Mouse (Mus musculus) lung, postnatal 25 days (tissue): ENCODE data around the gene Mphosph9.
A peak's percentile ranks its signal among the peaks of the same experiment; 100 is the strongest.

Experiments used
- DNase-seq: peaks from one replicate; pipeline ENCODE4 v3.0.0; 2022; ENCODE audit warnings: low spot score

Mphosph9 gene

DNA sequence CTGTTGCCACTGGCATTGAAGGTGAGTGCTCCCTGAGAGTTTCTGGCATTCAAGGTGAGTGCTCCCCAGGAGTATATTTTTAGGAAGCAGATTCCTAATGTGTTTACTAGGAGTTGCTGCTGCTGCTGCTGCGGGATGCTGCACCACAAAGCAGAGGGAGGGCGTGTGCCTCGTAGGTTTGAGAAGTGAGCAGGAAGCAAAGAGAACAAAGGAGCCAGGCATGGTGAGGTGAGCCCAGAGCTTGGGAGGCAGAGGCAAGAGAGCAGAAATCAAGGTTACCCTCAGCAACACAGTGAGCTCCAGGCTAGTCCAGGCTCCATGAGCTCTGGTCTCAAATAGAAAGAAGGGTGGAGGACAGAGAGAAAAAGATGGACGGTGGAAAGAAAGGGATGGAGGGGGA is 64.5 kb downstream of the Mphosph9 start:
- DNase-seq: no peak

DNA sequence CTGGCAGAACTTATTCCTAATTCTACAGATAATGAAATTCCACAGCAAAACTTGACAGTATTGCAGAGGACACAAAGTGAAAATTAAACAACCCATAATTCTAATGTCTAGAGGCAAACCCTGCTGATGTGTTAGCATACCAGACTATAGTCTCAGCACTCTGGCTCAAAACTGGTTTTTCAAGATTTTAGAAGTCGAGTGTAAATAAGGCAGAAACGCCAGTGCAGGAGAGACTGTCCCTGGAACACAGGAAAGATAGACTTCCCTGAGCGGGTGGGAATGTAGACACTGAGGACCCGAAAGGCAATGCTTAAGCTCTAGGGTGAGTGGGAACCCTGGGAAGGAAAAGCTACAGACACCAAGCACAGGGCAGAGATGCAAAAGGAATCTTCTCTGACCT is 65.7 kb downstream of the Mphosph9 start:
- DNase-seq: no peak

DNA sequence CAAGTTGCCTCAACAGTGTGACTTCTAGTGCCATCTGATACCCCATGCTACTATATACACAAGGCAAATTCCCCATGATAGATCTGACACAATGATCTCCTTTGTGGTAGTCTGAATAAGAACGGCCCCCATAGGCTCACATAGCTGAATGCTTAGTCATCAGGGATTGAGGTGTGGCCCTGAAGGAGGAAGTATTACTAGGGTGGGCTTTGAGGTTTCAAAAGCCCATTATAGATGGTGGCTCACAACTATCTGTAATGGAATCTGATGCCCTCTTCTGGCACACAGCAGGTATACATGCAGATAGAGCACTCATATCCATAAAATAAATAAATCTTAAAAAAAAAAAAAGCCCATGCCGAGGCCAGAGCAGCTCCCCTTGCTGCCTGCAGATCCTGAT is 68.6 kb downstream of the Mphosph9 start:
- no peak for DNase-seq

DNA sequence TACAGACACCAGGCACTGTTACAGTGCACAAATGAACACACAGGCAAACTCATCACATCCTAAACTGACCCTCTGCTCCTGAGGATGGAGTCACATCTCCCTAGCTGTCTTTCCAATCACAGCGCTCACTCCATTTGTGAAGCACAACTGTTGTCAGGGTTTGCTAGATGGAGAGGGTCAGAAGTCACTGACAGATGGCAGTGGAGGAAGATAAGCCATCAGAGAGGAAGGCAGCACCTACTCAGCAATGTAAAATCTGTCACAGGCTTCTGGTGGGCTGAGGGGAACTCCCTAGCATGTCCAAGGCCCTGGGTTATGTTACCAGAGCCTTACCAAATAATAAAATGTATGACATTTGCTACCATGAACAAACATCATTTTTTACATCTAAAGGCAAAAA is 69.7 kb downstream of the Mphosph9 start:
- no peak for DNase-seq

DNA sequence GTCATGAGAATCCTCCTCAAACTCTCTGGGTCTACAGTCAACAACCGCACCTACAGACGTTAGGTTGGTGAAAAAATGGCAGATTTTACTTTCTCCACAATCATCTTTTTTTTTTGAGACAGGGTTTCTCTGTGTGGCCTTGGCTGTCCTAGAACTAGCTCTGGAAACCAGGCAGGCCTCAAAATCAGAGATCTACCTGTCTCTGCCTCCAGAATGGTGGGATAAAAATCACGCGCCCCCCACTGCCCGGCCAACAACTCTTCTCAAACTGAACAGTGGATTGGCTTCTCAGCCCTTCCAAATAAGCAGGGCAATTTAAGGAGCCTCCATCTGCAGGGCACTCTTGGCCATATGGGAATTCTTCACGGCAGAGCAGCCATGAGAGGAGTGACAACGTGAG is 72.6 kb downstream of the Mphosph9 start:
- DNase-seq: no peak

DNA sequence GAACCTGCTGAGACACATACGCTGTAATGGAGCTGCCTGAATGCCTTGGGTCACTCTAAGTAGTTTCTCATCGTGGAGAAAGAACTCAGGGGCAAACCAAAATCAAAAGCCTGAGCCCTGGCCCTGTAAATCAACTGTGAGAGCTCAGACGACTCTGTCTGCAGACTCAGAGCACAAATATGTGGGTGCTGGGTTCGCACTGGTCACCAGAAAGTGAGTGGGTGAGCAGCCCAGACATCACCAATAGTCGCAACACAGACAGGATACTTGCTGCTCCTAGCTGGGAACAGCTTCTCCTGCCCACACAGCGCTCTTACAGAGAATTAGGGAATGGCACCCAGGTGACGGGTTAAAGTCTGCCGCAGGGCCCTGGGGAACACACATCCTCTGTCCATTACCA is 74.2 kb downstream of the Mphosph9 start:
- DNase-seq: no peak

DNA sequence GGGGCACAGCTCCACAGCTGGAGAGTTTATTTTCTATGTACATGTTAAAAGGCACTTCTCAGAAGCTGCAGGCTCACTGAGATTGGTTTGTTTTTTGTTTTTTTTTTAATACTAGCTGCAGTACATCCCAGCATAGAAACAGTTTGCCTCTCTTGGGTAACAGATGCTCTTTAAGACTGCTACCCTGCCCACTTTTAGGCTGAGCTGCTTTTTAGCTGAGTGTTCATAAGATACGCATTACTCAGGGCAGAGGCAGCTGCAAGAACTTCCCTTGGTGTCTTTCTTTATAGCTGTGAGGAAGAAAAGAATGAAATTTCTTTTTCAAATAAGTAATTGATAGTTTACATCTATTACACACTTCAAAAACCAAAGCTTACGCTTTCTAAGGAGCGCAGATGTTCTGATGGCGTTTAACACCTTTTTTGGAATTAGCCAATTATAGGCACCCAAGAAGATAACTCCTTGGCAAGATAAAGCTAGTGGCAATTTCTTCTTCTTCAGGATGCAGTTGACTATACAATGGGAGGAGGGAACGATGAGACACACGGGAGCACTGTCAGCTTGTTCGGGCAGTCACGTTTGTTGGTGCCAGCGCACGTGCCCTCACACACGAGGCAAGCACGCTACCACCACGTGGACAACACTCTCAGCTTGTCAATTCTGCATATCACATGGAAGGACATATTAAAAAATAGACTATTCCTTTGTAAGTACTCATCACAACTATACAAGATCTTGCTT is 75.0 kb downstream of the Mphosph9 start:
- DNase-seq: no peak

DNA sequence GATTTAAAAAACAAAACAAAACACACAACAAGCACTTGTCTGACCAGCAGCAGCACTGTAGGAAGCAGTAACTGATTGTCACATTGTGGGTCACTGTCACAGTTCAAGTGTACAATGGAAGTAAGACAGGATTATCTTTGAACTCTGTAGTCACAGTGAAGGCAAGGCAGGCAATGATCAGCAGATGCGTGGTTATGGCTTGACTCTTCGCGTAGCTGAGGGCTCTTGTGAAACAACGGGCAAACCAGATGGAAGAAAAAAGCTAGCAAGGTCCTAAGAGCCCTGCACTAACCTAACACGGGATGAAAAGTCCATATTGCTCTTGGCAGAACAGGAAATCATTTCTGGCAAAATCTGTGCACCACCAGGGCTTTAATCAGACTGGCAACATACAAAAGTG is 76.7 kb downstream of the Mphosph9 start:
- DNase-seq: no peak

DNA sequence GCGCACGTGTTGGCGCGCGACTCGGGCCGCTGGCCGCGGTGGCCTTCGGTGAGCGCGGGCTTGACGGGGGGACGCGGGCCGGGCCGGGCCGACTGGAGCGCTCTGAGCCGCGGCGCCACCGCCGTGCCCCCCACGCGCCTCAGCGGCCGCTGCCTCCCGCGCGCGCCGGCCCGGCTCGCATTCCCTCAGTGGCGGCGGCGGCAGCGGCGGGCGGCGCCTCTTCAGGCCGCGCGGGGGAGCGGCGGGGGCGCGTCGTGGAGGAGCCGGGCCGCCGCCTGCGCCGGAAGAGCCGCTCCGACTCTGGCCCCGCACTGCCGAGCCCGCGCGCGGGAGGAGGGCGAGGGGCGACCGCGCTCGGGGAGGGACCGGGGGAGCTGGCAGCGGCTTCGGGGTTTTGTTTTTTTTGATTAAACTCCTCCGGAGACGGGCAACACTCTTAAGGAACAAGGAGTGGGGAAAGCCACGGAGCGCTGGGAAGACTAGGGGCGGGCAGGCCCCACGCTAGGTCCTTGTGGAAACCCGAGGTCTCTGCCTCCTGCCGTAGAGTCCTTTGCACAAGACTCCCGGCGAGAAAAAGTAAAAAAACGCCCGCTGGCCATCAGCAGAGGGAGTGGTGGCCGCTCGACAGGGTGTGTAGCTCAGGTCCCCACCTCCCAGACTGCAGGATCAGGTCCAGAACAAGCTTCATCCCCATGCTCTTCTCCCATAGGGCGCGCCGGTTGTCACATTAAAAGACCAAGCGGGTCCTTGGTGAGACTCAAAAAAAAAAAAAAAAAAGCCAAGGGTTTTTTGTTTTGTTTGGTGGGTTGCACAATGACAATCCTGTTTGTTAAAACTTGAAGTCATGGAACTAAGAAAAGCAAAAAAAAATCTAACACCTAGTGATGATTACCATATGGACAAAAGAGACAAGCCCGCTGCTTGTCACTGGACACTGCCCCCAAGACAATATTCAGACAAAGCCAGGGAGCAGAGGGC is 77.9 kb downstream of the Mphosph9 start, which contains the start of gene Pitpnm2:
Pitpnm2 (minus strand) TSS at position 147 of the 978 bp plus-strand sequence.
- peak; percentile 41 for DNase-seq

DNA sequence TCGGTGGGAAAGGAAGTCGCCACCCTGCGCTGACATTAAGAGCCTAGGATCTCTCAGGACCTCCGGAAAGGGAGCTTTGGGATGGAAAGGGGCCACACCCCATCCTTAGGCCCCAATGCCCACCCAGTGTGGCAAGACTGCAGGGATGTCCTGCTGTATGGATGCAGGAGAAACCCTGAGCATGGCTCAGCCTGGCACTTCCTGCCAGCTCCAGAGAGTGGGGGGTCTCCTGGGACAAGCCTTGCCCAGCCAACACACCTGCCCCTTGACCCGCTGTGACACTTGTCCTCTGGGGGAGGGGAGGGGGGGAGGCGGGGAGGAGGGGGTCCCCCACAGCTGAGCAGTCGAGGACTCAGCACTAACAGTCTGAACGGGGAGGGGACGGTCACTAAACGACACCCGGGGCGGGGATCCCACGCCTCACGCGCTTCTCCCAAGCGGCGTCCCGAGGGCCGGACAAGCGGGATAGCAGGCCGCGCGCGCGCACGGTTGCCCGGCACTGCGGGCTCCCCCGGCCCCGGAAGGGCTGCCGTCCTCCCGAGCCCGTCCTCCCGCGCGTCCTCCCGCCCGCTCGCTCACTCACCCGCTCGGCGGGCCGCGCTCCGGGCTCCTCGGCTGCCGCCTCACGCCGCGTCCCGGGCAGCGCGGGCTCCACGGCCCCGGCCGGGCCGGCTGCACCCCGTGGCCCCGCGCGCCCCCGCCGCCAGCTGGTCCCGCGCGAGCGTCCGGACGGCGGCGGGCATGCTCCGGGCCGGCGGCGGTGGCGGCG is 78.7 kb downstream of the Mphosph9 start:
- peak; percentile 45 for DNase-seq

DNA sequence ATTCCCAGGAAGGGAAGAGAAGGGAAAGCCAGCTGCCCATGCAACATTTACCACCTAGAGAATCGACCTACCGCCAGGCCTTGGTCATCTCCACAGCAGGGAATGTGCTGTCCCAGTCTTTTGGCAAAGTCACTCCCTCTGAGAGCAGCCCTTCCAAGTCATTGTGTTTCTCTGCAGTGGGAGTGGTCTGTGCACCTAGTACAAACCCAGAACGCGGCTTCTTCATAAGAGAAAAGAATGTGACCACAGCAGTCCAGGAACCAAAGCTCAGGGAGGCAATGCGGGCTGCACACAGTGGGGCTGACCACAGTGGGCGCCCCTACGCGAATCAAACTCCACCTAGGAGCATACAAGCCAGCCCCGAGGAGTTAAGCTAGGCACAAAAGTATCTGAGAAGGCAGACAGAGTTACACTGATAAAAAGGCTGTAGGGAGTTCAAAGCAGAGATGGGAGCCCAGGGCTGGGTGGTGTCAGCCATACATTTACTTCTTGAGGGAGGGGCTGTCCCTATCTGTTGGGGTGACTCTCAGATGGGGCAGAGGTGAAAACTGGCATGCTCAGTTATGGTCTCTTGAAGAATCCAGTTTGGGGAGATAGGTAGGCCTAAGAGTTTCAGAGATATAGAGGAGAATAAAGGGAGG is 79.7 kb downstream of the Mphosph9 start:
- DNase-seq: peak; percentile 63

DNA sequence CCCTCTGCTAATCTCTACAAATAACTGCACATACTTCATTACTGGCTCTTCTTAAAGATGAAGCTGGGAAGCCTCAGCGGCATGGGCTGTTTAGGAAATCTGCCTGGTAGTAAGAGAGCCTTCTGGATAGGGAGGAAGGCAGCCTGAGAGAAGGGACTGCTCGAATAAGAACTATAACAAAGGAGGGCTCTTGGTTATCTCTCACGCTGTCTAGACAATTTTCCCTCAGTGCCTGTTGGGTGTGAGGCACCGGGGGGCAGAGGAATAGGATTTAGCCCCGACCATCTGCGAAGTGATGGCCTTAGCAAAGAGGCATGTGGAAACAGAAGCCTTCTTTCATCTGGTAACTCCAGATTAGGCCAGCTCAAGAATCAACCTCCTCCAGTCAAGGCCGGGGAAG is 80.5 kb downstream of the Mphosph9 start:
- DNase-seq: no peak

DNA sequence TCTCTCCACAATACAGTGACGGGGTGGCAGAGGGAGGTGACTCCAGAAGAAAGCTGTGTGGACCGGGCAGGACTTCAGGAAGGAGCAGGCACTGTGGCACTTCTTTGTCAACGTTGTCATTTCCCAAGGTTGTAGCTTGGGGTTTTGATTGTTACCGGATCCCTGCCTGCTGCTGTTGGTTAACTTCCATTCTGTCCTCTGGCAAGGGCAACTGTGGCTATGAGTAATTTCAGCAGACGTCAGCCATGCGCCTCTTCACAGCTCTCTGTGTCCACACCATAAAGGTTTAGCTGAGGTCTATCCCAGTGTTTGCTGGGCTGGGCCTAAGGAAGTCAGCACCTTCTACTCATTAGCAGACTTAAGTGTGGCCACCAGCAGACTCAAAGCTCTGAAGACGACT is 82.9 kb downstream of the Mphosph9 start:
- DNase-seq: no peak

DNA sequence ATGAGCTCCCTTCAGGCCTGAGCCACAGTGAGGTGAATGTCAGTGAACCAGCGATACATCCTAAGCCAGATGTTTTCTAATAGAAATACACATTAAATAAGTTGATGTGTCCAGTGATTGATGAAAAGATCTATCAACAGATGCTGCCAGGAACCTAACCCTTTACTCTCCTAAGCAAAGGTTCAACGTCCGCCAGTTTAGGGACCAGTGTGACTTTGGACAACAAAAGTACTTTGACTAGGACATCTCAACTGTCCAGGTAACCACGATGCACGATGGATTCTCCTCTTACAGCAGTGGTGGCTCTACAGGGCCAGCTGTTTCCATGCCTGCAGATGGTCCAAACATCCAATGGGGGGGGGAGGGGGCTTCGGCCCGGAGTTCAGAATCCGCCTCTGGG is 83.3 kb downstream of the Mphosph9 start:
- no peak for DNase-seq

DNA sequence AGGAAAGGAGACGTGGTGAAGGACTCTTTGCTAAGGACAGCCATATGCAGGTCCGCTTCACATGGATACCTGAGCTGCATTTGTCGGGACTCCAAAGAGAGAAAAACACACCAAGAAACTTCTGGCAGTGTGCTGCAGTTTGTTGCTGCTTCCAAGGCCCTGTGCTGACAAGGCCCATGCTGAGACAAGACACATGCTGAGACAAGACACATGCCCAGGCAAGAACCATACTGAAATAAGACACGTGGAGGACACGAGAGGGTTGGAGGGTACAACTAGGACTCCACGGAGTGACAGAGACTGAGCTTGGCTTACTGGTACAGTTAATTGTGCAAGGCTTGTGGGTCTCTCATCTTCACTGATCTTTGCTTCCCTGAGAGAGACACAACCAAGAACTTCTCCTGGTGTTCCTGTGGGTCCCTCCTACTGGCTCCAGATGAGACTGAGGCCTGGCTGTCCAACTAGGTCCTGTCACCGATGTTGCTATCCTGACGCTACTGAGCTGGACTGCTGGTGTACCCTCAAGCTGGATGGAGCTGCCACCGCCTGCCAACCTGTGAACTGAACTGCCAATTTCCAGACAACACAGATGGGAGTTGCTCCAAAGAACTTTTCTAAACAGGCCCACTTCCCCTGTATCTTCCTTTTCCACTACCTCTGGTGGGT is 84.4 kb downstream of the Mphosph9 start:
- DNase-seq: no peak

DNA sequence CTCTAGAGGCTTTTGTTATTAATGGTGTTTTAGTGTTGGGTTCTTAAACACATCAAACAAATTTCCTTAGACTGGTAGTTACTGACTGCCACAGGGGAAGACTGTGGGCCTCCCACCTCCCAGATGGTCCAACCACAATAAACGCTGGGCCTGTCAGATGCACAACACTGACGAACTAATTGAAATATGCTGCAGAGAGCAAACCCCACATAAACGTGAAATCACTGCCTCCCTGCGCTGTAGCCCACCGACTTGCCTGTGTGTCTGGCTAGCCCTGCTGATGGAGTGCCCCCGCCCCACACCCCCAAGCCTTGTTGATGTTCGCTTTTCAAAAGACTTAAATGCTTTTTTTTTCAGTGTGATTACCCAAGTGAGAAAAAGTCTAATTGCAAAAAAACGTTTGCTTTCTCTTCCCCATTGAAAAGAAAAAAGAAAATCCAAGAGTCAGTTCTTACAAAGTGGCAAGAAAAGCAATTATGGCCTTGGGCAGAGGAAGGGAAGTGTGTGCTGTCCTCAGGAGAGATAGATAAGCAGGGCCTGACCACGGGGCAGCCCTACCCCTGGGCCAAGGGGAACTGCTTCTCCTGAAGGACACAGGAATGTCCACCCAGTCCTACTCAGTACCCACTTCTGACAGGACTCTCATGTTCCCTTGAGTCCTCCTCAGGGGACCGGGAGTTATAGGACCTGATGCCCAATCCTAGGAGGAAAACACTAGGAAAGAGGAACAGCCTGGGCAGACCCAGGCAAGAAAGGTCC is 85.9 kb downstream of the Mphosph9 start:
- DNase-seq: no peak

DNA sequence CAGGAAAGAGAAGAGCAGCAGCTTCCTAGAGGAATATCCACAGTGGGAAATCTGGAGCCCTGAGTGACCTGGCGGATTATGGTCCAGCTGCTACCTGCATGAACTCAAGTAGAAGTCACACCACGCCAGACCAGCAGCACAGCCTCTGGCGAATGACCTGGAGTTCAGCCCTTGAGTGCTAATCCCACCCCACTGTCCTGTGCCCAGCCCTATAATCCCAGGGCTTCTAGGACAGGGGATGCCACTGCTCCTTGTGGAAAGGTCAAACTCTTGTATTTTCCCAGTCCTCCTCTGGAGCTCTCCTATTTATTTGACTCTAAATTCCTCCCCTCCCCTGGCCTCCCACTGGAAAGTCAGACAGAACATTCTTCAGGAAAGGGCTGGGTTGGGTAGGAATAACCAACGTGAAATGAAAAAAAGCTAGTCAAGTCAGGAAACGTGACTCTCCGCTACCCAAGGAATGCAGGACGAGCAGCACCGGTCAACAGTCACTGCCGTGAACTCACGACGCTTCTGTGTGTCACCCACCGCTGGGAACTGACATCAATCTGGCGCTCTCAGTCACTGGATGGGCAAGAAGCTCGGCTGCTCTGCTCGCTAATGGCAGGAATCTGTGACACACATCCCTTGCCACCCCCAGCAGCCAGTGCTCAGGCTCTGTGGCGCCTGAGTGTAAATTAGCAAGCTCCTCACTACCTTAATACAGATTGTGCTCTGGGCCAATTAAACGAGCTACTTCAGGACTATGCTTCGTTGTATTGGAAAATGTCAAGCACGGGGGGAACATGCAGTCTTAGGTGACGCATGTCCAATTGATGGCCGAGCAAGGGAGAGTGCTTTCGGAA is 86.7 kb downstream of the Mphosph9 start:
- peak; percentile 28 for DNase-seq

DNA sequence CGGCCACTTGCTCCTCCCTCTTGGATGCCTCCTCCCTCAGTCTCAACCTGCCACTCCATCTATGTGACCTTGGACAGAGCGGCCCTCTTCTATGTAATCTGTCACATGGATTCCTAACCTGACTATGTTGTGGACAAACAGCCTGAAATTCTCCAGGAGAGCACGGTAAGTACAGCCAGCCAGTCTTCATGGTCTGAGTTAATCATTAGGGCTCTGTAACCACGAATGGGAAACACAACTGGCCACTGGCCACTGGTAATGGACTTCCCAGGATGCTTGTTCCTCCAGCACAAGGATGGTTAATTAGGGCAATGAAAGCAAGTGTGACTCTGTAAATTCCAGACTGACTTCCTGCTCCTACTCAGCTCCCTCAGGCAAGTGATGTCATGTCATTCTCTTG is 91.6 kb downstream of the Mphosph9 start:
- no peak for DNase-seq

DNA sequence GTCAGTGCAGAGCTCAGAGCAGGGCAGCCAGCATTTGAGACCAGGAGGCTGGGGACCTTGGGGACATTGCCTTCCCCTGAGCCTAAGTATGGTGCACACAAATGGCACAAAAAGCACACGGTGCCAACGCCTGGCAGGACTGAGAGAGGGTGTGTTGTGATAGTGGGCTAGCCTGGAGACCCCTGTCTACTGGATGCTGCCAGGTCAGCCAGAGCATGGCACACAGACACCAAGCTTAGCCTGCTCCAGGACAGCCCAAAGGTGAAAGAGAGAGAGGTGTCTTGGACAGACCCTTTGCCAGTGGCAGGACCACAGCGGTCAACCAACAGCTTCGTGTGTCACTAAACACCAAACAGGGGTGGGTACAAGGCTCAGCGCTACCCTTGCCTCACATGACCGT is 93.0 kb downstream of the Mphosph9 start:
- no peak for DNase-seq
